Mouse (Mus musculus) CD4-positive, CD25-positive, alpha-beta regulatory T cell, adult 9 weeks (primary cell): ENCODE data around the gene Adcyap1r1. TPM values are rescaled to one million over a fixed set of nuclear protein-coding genes. Genes with fewer than 3 reads are reported as not detected.

Source experiments
- polyA plus RNA-seq: library from polyadenylated mRNA; unstranded; fragments of 100-300 nt; shearing (Covaris generic); gene quantifications from one replicate; pipeline ENCODE4 v1.2.1, GENCODE M21; 2017

Gene Adcyap1r1
- not detected for polyA plus RNA-seq

DNA sequence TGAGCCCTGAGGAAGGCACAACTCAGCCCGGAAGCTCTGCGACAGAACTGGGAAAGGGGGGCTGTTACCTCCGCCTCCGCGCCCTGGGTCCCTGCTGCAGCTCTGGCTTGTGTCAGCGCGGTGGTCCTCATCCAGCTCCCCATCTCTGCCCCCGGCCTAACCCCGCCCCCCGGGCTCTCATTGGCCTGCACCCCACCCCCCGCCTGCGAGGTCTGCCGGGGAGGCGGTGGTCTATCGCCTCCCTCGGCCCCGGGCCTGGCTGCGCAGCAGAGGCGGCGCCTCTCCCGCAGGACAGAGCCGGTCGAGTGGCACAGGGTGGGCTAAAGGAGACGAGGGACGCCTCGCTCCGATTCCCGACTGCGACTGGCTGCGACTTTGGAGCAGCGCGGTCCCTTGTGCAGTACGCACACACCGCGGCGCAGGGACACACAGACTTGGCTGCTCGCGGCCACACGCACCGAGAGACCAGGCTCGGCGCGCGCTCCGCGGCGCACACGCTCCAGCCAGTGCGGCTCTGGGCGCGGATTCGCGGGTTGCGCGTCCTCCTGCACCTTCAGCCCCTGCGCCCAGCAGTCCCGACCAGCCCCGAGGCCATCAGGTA lies at the start of gene Adcyap1r1:
Adcyap1r1 (plus strand) TSS at position 208 of the 601 bp plus-strand sequence.

Other genes with a start within 250 kb of the Adcyap1r1 start
- 0.30 TPM for gene Mindy4, start 248.6 kb upstream of the Adcyap1r1 start, polyA plus RNA-seq
- gene Aqp1, start 115.5 kb upstream of the Adcyap1r1 start, polyA plus RNA-seq, result 0.17 TPM
- not detected for gene Ghrhr, start 75.7 kb upstream of the Adcyap1r1 start, polyA plus RNA-seq
- not detected for gene Neurod6, start 229.3 kb downstream of the Adcyap1r1 start, polyA plus RNA-seq